Mouse (Mus musculus) right cerebral cortex, postnatal 14 days (tissue): ENCODE results near the gene Cyp8b1.

Experiments
- DNase-seq: peaks from one replicate; pipeline ENCODE4 v3.0.0; 2022

Gene Cyp8b1

GRCm38 (mm10) chr9:121889927-121890440 is 26.1 kb downstream of the Cyp8b1 start:
- DNase-seq: no peak

- no peak for DNase-seq
Observed at GRCm38 (mm10) chr9:121882015-121882457, 34.1 kb downstream of the Cyp8b1 start.

GRCm38 (mm10) chr9:121881301-121881700 is 34.8 kb downstream of the Cyp8b1 start:
- DNase-seq: peak; percentile 29

- DNase-seq: peak; percentile 85
Observed at GRCm38 (mm10) chr9:121880840-121881239, 35.3 kb downstream of the Cyp8b1 start.

- DNase-seq: peak; percentile 49
Observed at GRCm38 (mm10) chr9:121877052-121877740, 38.9 kb downstream of the Cyp8b1 start.

GRCm38 (mm10) chr9:121873578-121873977 is 42.5 kb downstream of the Cyp8b1 start:
- no peak for DNase-seq

- DNase-seq: no peak
Observed at GRCm38 (mm10) chr9:121872062-121872683, 43.9 kb downstream of the Cyp8b1 start.

- DNase-seq: no peak
Observed at GRCm38 (mm10) chr9:121869973-121870515, 46.1 kb downstream of the Cyp8b1 start.

GRCm38 (mm10) chr9:121869432-121869831 is 46.7 kb downstream of the Cyp8b1 start:
- DNase-seq: no peak

GRCm38 (mm10) chr9:121868236-121868635 is 47.9 kb downstream of the Cyp8b1 start:
- no peak for DNase-seq

- no peak for DNase-seq
Observed at GRCm38 (mm10) chr9:121867632-121868031, 48.5 kb downstream of the Cyp8b1 start.

- no peak for DNase-seq
Observed at GRCm38 (mm10) chr9:121865425-121866008, 50.6 kb downstream of the Cyp8b1 start.

- DNase-seq: no peak
Observed at GRCm38 (mm10) chr9:121864837-121865236, 51.3 kb downstream of the Cyp8b1 start.
